Mouse (Mus musculus) small intestine, adult 2 months (tissue): Measurements from ENCODE around the gene Cgnl1.

ENCODE experiments used
- CTCF ChIP-seq: fragments of 200-500 bp; IDR thresholded peaks from 2 replicates; pipeline ENCODE4 v1.5.1; 2012; ENCODE audit warnings: low read depth, mild to moderate bottlenecking, control low read depth, inconsistent platforms, low read length, moderate library complexity, mixed read lengths; ENCODE audit not compliant: insufficient replicate concordance, insufficient read length; ENCODE audit errors: extremely low read depth
- POLR2A ChIP-seq: fragments of 200-500 bp; IDR thresholded peaks from 2 replicates; pipeline ENCODE4 v1.6.1; 2012; ENCODE audit warnings: low read depth, mild to moderate bottlenecking, control low read depth, inconsistent platforms, low read length, moderate library complexity

DNA sequence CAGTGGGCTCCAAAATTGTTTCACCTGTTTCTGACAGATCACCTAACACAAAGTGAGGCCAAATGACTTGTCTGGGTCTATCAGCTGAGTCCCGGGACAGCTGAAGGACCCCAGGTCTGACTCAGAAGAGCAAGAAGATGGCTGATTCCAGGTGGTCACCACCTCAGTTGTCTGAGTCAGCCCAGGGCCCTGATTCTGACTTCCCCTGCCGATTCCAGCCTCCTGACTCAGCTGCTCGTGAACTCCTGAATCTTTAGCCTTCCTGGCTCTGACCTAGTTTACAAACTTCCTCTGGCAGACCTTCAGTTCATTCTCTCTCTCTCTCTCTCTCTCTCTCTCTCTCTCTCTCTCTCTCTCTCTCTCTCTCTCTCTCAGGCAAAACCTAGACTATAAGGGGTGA lies 86.6 kb downstream of the Cgnl1 start:
- TF ChIP-seq CTCF (no peak), POLR2A (no peak)
